Mouse (Mus musculus) urinary bladder, postnatal 10 days (tissue): Measurements from ENCODE around the gene Scoc.
"Not testable (repeated sequence)": the region's sequence is repeated elsewhere in the genome, so short reads cannot be mapped to it uniquely, and the experiment has no call there.

Experiments used
- DNase-seq: peaks from one replicate; pipeline ENCODE4 v3.0.0; 2022; ENCODE audit warnings: low spot score

The Scoc gene

DNA sequence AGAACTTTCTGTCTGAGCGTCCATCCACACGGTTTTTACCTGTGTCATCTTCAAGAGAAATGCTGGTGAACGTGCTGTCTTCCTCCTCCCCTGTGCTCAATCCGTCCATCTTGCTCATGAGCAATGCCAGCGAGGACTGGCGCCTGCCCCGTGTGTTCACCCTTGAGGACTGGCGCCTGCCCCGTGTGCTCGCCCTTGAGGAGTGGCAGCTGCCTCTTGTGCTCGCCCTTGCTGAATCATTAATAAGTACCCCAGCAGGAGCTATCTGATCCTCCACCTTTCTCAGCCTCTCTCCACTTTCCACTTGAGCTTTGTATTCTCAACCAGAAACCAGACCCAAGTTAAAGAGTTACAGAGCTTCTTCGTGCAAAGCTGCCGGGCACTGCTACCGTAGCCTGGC is at the start of gene Scoc:
Scoc (minus strand) TSS at position 170 of the 400 bp plus-strand sequence.
- no peak for DNase-seq

DNA sequence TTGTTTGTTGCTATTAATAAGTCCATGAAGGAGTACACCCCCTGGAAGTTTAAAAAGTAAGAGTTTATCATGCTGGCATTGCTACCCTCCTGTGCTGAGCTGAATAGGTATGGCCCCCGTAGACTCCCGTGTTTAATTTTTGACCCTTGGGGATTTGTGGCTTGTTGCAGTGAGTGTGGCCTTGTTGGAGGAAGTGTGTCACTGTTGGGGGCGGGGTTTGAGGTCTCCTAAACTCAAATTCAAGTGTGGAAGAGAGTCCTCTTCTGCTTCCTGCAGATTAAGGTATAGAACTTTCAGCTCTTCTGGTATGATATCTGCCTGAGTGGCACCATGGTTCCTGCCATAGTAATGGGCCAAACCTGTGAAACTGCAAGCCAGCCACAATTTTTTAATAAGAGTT is 1.4 kb upstream of the Scoc start:
- no peak for DNase-seq

DNA sequence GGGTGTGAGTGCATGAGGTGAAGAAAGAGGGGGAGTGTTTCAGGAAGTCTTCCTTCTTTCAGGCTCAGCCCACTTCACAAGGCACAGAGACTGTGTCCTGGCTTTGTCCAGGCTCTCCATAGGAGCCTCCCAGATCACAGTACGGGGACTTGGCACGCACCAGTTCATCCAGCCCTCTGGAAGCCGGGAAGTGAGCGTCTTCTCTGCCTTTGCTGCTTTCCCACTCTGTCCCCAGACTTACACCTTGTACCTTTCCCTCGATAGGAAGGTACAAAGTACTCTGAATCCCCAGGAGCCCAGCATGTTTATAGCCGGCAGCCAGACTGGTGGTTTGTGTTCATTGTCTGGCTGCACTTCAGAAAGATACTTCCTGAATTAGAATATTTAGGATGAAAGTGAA is 1.1 kb downstream of the Scoc start:
- no peak for DNase-seq

DNA sequence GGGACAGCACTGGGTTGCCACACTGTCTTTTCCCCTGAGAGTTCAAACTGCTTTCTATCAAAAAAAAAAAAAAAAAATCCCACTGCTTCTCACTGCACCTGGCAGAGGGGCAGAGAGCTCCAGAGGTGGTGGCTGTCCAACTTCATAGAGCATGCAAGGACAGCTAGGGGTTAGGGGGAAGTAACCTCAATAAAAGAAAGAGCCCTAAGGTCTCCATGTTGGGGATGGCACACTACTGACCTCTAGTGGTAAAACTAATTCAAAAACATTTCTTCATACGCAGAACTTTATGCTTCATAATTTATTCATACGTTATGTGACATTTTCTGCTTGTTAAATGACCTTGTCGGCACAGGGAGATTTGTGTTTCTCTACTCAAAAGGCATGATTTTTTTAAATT is 7.1 kb downstream of the Scoc start:
- DNase-seq = no peak

DNA sequence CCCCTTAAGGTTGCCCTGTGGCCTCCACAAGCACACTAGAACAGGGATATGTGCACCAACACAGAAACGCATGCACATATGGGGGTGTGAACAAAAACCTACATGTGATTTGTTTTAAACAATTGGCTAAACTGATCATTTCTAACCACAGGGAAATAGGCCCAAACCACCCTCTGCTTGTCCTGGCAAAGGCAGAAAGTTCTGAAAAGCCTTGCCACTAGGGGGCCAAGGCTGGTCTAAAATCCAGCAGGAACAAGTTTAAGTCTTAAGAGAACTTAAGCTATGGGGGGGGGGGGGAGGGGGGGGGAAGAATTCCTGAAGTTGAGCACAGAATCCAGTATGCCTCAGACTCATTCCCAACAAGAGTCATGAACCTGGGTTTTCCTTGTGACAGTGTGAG is 8.2 kb downstream of the Scoc start:
- DNase-seq = no peak

DNA sequence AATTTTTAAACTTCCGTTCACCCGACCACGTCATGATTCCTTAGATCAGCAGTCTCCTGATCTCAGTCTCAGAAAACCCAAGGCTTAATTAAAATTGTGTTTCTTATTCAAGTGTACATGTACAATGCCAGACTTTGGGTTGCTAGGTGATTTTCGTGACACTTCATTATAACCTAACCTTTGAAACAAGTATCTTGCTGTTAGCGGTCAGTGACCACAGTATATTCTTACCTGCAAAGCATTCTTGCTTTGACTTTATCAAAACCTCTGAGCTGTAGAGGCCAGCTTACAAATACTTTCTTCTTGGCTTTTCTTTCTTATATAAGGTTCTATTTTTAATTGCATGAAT is 15.2 kb downstream of the Scoc start:
- DNase-seq = no peak

DNA sequence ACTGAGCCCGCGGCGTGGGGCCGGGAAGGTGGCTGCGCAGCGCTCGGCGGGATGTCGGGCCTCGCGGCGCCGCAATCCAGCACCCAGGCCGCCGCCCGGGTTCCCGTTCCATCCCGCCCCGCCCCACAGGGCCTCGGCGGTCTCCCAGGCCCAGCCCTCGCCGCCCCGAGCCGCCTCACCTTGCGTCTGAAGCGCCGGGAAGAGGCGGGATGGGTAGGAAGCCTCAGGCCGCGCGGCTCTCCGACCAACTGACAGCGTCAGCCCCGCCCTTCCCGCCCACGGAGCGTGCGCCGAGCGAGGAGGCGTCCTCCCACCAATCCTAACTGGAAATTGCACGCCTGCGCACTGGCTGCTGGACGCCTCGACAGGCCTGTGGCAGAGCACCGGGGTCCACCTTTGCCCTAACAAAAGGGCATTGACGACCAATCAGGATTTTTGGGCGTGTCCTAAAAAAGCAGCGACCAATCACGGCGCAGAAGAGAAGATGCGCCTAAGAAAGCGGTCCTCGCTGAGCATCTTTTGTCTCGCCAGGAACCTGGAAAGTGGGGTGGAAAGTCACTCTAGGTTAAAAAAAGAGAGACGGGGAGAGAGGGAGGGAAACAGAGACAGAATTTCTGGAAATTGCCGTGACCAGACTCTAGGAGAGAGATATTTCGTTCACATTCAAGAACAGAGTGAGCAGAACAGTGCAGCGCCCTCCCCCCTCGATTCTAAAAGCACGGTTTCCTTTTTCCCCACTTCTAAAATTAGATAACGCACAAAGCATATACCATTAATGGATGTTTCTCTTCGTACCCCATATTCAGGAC is 15.7 kb downstream of the Scoc start:
- peak; percentile 95 for DNase-seq

DNA sequence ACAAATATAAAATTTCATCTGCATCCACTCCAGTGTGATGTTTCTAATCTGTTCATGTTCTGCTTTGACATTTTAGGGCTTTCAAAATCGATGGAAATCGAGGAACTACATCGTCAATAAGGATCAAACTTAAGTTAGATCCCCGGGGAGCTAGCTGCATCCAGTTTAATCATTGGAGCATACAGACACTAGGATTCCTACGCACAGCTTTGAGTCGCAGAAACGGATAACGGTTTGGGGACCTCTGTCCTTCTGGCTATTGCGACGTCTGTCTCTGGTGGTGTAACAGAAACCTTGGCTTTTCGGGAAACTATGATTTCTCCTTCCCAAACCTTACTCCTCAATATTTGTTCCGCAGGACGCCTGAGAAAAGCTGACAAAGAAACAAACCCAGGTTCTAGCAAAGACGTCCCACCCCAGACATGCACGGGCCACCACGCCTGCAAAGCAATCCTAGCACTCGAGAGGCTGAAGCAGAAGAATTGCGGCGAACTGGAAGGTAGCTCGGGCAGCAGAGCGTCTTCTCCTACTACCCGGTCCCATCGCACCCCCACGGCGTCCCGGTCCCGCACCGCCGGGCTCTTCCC is 16.4 kb downstream of the Scoc start:
- DNase-seq = no peak

DNA sequence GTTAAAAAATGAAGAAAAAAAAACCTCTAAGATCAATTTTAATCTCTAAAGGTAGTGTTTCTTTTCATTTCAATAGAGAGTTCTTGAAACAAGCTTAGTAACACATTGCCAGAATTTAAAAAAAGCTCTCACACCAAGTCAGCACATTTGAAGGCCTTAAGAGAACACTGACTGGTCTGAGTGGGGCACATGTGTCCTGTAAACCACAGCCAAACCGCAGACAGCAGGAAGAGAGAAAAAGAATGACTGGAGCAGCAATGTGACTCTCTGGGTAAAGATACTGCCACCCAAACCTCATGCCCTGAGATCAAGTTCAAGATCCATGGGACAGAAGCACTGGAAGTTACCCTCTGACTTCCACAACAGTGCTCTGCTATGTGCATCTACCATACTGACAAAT is 21.1 kb downstream of the Scoc start:
- DNase-seq = no peak

DNA sequence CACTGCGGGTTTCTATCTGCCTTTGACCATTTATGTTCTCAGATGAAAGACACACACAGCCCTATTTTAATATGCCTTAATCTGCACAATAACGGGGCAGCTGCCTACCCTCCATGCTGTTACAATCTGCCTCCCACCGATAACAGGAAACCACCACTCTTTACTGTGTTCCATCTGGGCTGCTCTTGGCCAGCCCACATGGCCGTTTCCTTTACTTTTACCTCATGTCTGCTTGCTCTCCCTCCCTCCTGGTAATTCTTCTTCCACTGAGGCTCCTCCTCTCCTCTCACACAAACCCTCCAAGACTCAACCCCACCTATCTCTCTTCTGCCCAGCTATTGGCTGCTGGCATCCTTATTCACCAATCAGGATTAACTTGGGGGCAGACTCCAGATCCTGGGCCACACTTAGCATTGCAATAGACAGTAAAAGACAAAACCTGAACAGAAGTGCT is 29.1 kb downstream of the Scoc start:
- no peak for DNase-seq

DNA sequence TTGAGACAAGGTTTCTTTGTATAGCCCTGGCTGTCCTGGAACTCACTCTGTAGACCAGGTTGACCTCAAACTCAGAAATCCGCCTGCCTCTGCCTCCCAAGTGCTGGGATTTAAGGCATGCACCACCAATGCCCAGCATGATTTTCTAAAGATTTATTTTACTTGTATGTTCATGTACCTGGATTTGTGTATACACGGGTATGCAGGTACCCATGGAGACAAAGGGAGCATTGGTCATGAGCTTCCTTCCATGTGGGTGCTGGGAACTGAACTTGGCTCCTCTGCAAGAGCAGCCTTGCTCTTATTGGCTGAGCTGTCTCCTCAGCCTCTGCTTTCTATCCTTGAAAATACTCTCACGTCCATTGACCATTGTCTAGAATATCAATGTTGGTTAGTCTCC is 29.6 kb downstream of the Scoc start:
- not testable (repeated sequence) for DNase-seq

DNA sequence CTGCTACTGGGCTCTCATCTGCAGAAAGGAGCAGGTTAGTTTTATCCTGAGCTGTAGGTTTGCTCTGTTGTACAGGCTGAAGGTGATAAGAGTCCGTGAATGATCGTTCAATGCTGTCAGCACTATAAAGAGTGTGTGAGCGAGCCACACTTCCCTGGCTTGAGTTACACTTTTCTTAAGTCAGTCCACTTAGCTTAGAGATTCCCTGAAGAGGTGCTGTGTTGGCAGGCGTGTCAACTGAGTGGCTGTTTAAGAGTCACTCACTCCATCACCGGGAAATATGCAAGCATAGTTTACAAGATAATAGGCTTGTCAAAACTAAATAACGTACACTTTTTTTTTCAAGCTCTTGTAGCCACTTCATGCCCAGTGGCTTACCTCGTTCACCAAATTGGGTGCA is 31.2 kb downstream of the Scoc start:
- no peak for DNase-seq

DNA sequence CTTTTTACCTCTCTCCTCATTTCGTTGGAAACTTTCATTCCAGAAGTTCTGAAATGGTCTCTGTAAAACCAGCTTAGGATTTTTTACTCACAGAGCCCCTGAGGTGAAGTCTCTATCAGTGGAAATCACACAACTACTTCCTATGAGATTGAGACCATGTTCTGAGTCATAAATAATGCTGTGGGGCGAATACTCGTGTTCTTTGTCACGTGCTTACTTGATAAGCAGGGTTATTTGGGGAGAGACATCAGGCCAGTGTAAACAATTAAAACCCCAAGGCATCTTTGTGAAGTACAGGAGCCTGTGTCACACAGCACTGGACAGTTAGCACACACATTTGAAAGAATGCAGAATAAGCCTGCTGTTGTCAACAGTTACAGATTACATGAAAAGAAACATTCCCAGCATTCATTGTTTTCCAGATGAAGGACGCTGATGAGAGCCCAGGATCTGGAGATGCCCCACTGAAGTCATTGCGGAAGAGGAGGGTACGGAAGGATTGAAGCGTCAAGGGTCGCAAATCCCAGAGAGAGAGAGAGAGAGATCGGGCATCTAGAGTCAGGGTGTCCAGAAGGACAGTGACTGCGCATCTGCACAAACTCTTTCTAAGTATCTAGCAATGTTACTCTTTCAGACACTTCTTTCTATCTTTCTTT is 32.0 kb downstream of the Scoc start:
- no peak for DNase-seq

DNA sequence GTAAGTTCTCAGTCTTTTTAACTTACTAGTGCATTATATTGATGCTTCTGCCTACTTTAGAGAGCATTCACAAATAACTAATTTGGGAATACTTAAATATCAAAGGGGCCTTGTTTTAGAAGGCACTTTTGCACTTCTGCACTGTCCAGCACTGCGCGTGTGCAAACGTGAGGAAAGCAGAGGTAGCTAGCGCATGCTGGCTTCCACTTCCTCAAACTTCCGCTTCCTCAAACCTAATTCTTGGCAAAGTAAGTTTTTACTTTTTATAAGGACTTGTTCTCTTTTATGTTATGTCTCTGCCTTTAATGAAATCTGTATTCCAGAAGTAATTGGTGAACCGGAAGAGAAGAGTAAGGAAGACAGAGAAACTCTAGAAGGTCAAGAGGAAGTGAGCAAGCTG is 33.0 kb downstream of the Scoc start:
- no peak for DNase-seq

DNA sequence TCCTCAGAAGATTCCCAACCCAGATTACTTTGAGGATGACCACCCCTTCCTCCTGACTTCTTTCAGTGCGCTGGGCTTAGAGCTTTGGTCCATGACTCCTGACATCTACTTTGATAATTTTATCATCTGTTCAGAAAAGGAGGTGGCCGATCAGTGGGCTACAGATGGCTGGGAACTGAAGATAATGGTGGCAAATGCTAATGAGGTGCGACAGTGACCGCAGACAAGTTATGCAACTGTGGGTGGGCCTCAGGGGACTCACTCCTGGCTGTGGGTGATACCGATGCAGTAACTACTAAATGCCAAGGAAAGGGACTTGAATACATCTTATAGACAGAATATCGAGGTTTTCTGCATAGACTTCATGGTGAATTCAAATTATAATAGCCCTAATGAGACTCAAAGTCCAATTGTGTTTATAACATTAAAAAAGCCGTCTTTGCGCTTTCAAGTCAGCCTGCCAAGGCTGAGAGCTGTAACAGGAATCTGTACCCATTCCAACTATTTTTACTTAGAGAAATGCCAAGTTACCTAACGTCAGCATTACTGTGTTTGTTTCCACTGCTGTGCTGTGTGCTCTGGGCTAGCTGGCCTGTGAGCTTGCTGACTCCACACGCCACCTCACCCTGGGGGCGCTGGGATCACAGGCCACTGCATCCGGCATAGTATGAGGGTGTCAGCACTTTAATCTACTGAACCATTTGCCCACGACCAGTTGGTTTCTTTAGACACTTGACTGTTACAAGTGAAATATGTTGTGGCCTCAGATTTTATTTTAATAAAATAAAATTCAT is 35.0 kb downstream of the Scoc start:
- no peak for DNase-seq

DNA sequence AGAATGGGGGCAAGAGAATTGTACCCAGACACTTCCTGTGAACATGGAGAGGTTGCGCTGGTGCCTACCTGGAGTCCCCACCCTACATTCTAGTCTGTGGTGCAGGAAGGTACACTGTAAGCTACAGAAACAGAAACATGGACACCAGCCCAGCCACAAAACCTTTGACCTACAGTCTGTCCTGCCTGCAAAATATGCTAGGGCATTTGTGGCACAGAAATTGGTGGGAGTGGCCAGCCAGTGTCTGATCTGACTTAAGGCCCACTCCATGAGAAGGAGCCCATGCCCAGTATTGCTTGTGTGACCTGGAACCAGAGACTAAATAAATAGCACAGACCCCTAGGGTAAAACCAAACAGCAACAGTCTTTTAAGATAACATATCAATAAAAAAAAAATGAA is 36.8 kb downstream of the Scoc start:
- no peak for DNase-seq

DNA sequence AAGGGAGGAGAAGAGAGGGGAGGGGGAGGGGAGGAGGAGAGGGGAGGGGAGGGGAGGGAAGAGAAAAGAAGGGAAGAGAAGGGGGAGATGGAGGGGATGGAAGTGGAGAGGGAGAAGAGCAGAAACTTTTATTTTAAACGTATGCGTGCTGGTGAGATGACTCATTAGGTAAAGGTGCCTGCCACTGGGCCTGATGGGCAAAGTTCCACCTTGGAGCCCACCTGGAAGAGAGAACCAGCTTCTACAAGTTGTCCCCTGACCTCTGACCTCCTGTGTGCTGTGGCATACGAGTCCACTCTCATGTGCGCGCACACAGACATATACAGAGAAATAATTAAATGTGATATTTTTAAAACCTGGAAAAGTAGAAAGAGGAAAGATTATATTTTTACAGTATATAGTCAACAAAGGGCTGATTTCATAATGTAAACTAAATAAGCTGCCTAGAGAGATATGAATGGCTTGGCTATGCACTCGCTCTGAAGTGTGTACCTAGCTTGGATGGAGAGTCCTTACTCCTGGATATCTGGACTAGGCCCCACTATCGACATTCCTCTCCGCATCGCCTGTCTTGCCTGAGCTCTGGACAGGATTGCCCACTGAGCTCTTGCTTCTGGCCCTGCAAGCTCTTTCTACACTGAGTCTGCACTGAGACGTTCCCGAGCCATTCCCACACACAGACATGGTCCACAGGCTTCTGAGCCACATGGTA is 39.2 kb downstream of the Scoc start:
- no peak for DNase-seq

DNA sequence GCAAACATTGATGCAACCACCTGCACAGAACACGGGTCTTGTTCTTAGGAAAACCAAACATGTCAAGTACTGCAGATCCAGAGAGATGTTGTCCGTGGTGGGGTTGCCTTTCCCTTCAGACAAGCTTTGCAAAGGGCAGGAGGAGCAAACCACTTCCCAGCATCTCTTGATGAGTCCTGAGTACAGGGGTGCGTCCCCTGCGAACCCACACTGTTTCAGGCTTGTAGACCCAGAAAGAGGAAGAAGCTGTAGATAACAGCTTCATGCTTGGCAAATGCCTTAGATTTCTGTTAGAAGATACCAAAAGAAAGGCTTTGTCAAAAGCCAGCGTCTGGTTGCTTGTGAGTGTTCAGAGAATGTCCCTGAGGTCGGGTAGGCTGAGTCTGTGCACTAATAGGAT is 40.2 kb downstream of the Scoc start:
- no peak for DNase-seq

DNA sequence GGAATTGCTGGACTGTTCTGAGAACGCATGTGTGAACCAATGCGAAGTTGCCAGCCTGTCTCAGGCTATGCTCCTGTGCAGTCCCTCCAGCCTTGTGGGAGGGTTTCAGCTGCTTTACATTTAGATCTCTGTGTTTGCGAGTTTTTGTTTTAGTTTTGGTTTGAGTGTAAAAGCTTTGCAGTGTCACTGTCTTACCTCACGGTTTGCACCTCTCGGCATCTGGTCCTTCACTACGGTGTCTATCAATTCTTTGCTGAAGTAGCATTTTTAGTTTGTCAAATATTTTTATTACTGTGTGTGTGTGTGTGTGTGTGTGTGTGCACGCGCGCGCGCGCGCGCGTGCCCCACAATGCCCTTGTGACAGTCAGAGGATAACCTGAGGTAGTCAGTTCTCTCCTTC is 41.3 kb downstream of the Scoc start:
- no peak for DNase-seq

DNA sequence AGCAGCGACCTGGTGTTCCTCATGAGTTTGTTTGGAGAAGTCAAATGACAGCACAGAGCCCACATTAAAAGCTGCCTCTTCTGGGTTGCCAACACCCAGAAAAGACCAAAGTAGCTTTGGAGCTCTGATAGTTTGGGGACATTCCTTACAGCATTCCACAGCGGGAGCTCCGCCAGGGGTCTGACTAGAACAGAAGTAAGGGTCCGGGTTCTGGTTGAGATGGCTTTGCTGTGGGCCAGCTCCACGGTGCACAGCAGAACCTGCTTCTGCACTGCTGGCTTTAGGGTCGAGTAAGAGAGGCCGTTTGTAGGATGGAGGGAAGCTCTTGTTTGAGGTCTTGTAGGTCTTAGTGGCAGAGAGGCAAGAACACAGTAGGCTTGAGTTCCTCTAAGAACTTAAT is 49.7 kb downstream of the Scoc start:
- no peak for DNase-seq

DNA sequence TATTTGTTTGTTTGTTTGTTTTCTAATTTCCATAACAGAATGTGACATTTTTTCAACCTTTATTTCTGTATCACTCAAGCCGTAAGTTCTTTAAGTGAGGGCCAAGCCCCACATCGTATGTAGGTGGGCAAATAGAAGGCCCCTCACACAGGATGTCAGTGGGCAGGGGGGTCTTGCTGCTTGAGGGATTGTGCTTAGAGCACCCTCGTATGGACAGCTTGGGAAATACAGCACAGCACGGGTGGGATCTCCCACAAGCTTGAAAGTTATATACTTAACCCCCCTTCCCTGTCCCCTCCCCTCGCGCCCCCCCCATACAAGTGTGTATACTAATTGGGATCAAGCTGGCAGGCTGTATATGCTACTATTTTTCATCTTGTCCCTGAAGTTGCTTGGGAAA is 51.4 kb downstream of the Scoc start:
- no peak for DNase-seq

DNA sequence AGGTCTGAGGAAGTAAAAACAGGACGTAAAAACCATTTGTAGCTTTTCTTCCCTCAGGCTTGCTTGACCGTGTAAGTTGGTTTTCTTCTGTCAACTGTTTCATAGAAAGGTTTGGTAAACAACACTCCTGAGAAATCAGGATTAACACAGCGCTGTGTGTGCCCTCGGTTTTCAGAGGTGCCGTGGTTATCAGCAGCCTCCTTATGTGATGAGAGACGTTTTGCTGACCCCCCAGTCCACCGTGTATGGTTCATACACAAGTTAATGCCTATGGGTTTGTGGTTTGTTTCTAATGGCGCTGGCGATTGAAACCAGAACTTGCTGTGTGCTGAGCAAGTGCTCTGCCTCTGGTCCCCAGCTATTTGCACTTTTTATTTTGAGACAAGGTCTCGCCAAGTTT is 52.6 kb downstream of the Scoc start:
- no peak for DNase-seq
